Mouse (Mus musculus): ENCODE results near the gene Ssbp3. TPM values are rescaled to one million over a fixed set of nuclear protein-coding genes. Genes with fewer than 3 reads are reported as not detected.
A peak's percentile ranks its signal among the peaks of the same experiment; 100 is the strongest.

Ssbp3 gene
- polyA plus RNA-seq, 1 experiment from 2014 or later = 90.4 TPM

DNA sequence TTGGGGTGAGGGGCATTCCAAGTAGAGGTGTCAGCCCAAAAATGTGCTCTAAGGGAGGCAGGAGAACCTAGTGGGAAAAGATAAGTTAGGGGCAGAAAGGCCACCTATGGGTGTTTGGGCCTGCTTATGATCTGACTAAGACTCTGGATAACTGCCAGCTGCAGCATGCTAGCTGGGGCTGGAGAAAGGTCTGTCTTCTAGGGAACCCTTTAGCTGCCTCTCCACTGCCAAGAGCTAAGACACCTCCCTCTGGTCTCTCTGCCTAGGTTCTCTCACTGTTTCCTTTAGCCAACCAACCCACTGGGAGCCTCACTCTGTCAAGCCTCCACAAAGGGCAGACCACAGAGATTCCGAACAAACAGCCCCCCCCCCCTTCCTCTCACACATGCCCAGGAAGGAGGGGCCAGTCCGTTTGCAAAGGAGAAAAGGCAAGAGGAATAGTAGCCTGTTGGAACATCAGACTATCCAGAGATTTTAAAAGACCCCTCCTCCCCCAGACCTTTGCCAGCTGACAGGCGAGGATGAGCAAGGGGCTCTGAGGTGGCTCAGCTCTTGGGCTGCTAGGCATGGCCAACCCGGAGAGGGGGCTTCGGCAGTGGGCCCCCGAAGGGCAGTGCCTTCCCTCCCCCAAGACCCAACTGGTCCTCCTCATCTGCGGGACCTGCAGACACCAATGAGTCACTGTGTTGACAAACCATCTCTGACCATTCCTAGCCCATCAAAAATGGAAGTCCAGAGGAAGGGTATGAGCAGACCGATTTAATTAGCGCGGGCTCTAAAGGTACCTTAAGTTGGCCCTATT lies 1.4 kb upstream of the Ssbp3 start:
- Histone ChIP-seq H3K9me3 (no peaks in the 10 kb centered on the region), H3K27me3 (no peaks in the 10 kb centered on the region), H3K4me3 (peak overlapping the region; percentile 82; the same call in 1 of the 2 replicates), H3K9ac (no peak overlapping the region), H3K27ac (peak overlapping the region; percentile 99), H3K36me3 (no peaks in the 10 kb centered on the region), H3K4me1 (peaks cover 57% of the 10 kb centered on the region), H3K4me2 (peak overlapping the region; percentile 88)
- 6% methylated on average over 10 of the region's 10 CpGs for WGBS
- ATAC-seq (ENCODE audit: borderline replicate concordance, extremely low read depth, low FRiP score, low TSS enrichment) = peak; percentile 33

DNA sequence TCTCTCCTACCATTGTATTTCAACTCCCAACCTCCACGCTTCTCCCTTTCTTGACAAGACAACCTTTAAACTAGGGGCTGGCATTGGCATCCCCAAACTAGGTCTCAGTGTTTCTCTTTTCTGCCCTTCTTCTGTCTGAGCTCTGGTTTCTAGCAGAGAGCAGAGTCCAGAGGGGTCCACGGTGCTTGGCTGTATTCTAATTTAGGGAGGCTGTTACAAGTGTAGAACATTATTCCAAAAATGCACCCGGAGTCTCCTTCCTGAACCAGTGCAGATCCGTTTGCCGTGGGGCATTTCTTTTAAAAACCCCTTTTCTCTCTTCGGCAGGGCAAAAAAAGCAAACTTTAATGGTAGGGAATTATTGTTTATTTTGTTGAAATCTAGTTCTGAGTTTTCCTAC lies 704 bp upstream of the Ssbp3 start:
- Histone ChIP-seq H3K4me3 (peak overlapping the region; percentile 82), H3K27ac (peak overlapping the region; percentile 99), H3K4me2 (peak overlapping the region; percentile 88), H3K27me3 (no peaks in the 10 kb centered on the region), H3K4me1 (peaks cover 62% of the 10 kb centered on the region), H3K9ac (no peak overlapping the region), H3K9me3 (no peaks in the 10 kb centered on the region), H3K36me3 (0 out of 2 replicates have a peak, but pooled peaks cover under 1% of the 10 kb centered on the region)
- no peak for ATAC-seq (ENCODE audit: borderline replicate concordance, extremely low read depth, low FRiP score, low TSS enrichment)
- under 1% methylated on average over 6 of the region's 6 CpGs for WGBS

DNA sequence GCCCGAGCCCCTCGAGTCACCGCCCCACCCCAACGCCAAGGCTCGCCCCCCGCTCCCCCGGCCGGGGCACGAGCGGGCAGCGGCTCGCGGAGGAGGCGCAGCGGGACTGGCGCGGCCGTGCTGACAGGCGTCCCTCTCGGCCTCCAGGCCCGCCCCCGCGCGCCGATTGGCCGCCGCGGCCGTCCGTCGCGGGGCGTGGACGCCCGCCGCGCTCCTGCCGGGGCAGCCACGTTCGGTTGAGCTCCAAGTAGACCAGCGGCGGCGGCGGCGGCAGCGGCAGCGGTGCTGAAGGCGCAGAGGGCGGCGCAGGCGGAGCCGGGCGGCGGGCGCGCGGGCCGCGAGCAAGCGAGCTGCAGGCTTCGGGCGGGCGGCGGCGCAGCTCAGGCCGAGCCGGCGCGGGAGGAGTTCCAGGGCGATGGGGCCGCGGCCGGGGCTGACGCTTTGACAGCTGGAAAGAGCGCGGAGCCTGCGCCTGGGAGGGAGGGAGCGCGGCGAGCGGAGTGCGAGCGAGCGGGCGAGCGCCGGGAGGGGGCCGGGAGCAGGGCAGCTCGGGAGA lies 823 bp downstream of the Ssbp3 start:
- Histone ChIP-seq H3K4me2 (peak overlapping the region; percentile 88), H3K27me3 (no peaks in the 10 kb centered on the region), H3K27ac (peak overlapping the region; percentile 99), H3K36me3 (peaks cover 16% of the 10 kb centered on the region), H3K4me1 (peaks cover 62% of the 10 kb centered on the region), H3K9me3 (no peaks in the 10 kb centered on the region), H3K9ac (peak overlapping the region; percentile 89), H3K4me3 (peak overlapping the region; percentile 82)
- ATAC-seq (ENCODE audit: borderline replicate concordance, extremely low read depth, low FRiP score, low TSS enrichment) = peak; percentile 84
- WGBS = under 1% methylated on average over 73 of the region's 89 CpGs

DNA sequence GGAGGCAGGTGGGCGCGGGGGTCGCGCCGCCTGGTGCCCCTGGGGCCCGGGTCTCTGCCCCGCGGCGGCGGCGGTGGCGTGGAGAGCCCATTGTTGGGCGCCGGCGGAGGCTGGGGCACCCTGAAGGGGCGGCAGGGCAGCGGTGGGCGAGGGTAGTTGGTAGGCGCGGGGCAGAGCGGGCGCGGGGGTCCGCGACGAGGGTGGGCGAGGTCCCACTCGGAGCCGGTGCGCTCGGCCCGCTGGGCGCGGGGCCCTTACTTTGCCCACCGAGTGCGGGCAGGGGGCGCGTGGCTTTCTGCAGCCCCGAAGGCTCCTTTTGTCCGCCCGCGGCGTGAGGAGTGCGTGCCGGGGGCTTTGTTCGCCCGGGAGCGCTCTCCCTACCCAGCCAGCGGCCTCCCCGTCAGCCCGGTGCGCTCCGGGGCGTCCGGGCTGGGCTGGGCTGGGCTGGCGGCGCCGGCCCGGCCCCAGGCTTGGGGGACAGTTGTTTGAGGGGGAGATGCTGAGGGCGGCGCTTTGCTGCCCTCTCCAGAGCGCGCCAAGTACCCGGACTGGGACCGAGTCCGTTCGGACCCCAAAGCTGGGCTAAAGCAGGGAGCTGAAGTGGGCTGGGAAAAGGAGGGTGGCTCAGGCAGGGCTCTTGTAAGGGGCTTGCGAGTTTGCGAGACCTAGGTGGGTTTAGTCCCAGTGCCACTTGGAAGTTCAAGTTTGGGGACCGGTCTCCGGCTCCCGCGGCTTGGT lies 1.6 kb downstream of the Ssbp3 start:
- no peaks in the 10 kb centered on the region for H3K9me3 ChIP-seq
- H3K4me1 ChIP-seq = peaks cover 57% of the 10 kb centered on the region
- peak overlapping the region; percentile 99 for H3K27ac ChIP-seq
- H3K4me3 ChIP-seq = peak overlapping the region; percentile 82
- WGBS = under 1% methylated on average over 66 of the region's 73 CpGs
- H3K27me3 ChIP-seq = no peaks in the 10 kb centered on the region
- peak overlapping the region; percentile 89 for H3K9ac ChIP-seq
- peaks cover 24% of the 10 kb centered on the region for H3K36me3 ChIP-seq
- ATAC-seq (ENCODE audit: borderline replicate concordance, extremely low read depth, low FRiP score, low TSS enrichment) = no peak
- peak overlapping the region; percentile 88 for H3K4me2 ChIP-seq

DNA sequence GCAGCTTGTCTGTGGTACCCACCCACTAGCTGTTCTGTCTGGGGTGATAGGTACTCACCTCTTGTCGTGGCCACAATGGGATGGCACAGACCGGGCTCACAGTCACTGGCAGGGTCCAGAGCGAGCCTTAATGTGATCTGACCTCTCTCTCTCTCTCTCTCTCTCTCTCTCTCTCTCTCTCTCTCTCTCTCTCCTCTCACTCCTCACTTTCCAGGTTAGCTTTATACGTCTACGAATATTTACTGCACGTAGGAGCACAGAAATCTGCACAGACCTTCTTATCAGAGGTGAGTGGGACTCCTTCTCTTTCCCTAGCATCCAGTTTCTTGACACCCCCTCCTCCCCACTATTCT lies 2.2 kb downstream of the Ssbp3 start:
- H3K4me2 ChIP-seq = peak overlapping the region; percentile 88
- peaks cover 52% of the 10 kb centered on the region for H3K4me1 ChIP-seq
- no peaks in the 10 kb centered on the region for H3K9me3 ChIP-seq
- H3K9ac ChIP-seq = peak overlapping the region; percentile 89
- 0 out of 2 replicates have a peak overlapping the region, but pooled peaks have one; percentile 99 for H3K27ac ChIP-seq
- H3K4me3 ChIP-seq = peak overlapping the region; percentile 82
- ATAC-seq (ENCODE audit: borderline replicate concordance, extremely low read depth, low FRiP score, low TSS enrichment) = no peak
- no peaks in the 10 kb centered on the region for H3K27me3 ChIP-seq
- 2% methylated on average over 6 of the region's 6 CpGs for WGBS
- peaks cover 29% of the 10 kb centered on the region for H3K36me3 ChIP-seq

DNA sequence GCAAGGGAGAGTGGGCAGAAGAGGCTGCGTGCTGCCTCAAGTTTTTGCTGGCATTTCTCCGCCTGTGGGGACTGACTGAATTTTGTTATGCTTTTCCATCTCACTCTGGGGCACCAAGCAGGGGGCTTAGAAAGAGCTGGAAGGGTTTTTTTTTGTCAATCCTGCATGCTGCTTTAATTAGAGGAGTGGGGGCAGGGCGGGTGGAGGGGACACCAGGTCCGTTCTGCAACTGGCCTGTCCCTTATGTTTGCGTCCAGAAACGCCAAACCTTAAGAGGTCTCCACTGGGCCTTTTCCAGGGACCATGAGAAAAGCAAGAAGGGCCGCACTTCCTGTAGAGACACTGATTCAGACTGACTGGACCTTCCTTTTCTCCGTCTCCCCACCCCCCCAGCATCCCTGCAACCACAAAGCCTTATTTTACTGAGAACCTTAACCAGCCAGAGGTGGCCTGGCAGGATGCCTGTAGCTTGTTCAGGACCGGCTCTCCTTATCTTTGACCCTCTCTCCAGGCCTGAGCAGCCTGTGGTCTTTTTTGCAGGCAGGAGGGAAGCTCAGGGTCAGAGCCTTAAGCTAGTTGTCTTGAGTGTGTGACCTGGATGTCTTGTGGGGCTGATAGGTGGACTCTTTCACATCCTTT lies 3.0 kb downstream of the Ssbp3 start:
- Histone ChIP-seq H3K9me3 (no peaks in the 10 kb centered on the region), H3K4me1 (peaks cover 43% of the 10 kb centered on the region), H3K27me3 (no peaks in the 10 kb centered on the region), H3K36me3 (peaks cover 37% of the 10 kb centered on the region), H3K4me2 (peak overlapping the region; percentile 88), H3K4me3 (peak overlapping the region; percentile 82), H3K27ac (0 out of 2 replicates have a peak overlapping the region, but pooled peaks have one; percentile 29), H3K9ac (peak overlapping the region; percentile 89)
- 17% methylated on average over 9 of the region's 9 CpGs for WGBS
- ATAC-seq (ENCODE audit: borderline replicate concordance, extremely low read depth, low FRiP score, low TSS enrichment) = no peak

DNA sequence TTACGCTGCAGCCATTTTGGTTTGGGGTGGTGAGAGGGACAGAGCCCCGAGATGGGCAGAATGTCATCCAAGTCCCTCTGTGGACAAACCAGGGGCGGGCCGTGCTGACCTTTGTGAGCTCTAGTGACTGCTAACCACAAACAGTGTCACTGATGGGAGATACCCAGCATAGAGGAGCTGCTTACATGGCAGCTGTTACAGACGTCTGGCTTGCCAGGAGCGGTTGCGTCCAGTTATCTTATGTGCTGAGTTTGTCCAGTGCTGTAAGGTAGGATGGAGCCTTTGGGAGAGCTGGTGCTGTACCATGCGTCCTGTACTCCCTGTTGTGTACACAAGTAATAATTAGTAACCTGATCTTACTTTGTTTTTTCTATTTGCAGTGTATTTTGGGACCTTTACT lies 4.8 kb downstream of the Ssbp3 start:
- Histone ChIP-seq H3K4me2 (no peak overlapping the region), H3K9ac (no peak overlapping the region), H3K27ac (no peak overlapping the region), H3K27me3 (no peaks in the 10 kb centered on the region), H3K9me3 (no peaks in the 10 kb centered on the region), H3K4me3 (no peak overlapping the region), H3K4me1 (peaks cover 29% of the 10 kb centered on the region), H3K36me3 (peaks cover 54% of the 10 kb centered on the region)
- WGBS = 58% methylated on average over 8 of the region's 8 CpGs
- no peak for ATAC-seq (ENCODE audit: borderline replicate concordance, extremely low read depth, low FRiP score, low TSS enrichment)

DNA sequence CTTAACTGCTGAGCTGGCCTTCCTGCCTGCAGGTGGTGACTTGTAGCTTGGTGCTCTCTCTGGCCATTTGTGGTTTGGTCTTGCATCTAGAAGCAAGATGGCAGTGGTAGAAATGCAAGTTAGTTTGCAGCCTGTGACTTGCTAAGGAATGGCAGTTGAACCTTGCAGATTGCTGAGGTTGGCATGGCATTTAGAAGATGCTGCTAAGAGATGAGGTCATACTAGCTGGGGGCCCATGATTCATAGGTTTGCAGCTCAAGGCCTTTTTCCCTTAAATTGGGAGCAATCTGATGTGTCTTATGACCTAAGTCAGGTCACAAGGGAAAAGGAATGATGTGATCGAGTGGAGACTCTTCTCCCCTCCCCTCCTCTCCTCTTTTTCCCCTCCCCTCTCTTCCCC lies 7.8 kb downstream of the Ssbp3 start:
- ATAC-seq (ENCODE audit: borderline replicate concordance, extremely low read depth, low FRiP score, low TSS enrichment) = no peak
- Histone ChIP-seq H3K27me3 (no peaks in the 10 kb centered on the region), H3K4me1 (peaks cover 39% of the 10 kb centered on the region), H3K9ac (no peak overlapping the region), H3K9me3 (no peaks in the 10 kb centered on the region), H3K4me3 (no peak overlapping the region), H3K4me2 (no peak overlapping the region), H3K27ac (no peak overlapping the region), H3K36me3 (peaks cover 75% of the 10 kb centered on the region)
- 27% methylated on average over 1 of the region's 1 CpGs for WGBS

DNA sequence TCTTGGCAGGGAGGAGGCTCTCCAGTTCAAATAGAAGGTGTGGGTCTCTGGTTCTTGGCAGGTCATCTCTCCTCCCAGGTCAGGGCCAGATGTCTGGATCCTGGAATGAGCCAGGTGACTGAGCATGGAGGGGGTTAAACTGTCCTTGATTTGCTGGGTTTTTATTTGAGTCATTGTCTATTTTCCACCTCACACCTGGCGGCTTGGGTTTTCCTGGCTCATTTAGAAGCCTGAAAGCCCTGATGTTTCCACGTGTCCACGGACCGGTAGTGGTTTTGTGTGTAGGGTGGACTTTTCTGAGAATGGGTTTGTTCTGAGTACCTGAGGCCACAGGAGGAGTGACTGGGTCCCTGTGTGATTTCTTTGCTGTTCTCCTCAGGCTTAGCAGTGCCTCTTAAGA lies 9.6 kb downstream of the Ssbp3 start:
- Histone ChIP-seq H3K27ac (no peak overlapping the region), H3K4me1 (peaks cover 20% of the 10 kb centered on the region), H3K9ac (no peak overlapping the region), H3K9me3 (no peaks in the 10 kb centered on the region), H3K36me3 (peaks cover 80% of the 10 kb centered on the region), H3K4me2 (no peak overlapping the region), H3K27me3 (no peaks in the 10 kb centered on the region), H3K4me3 (no peak overlapping the region)
- WGBS = 91% methylated on average over 4 of the region's 4 CpGs
- ATAC-seq (ENCODE audit: borderline replicate concordance, extremely low read depth, low FRiP score, low TSS enrichment) = no peak

DNA sequence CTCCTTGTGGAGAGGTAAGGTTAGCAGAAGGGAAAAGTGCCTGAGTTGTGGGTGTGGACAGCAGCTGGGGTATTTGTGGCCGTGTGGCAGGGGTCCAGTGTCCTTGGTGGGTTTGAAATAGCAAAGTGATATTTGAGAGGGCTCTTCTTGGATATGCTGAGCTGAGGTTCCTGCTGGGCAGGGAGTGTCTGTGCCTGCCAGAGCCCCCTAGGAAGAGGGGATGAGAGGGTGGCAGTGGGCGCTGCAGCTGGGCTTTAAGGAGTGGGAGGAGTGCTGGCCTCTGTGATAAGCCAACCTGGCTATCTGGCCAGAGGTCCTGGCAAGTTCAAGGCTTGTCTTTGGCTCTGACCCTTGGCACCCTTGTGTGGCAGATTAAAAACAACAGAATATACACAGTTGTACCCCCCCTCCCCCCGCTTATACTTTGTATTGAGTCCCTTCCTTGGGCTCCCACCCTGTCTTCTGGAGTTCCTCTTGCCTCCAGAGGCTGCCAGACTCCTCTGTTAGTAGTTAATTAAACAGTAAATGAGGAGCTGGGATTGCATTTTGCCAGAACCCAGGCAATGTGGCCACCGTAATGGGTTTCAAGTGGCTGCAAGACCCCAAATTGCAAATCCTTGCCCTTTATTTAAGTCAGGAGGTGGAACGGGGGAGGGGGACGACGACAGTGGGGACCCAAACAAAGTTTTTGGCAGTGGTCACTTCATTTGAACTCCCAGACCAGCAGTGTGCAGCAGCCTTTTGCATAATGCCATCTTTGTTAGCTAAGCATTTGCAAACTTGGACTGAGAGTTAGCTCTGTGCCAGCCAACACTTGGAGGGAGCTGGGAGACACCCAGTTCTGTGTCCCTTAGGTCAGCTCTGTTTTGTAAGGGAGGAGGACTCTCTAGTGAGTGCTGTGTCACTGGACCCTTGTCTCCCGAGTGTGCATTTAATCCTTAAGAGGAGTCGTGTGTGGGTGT lies 11.2 kb downstream of the Ssbp3 start:
- Histone ChIP-seq H3K36me3 (peaks cover 79% of the 10 kb centered on the region), H3K27ac (no peak overlapping the region; the same call in 1 of the 2 replicates), H3K27me3 (no peaks in the 10 kb centered on the region), H3K9ac (no peak overlapping the region), H3K4me1 (peaks cover 20% of the 10 kb centered on the region), H3K4me3 (no peak overlapping the region), H3K9me3 (no peaks in the 10 kb centered on the region), H3K4me2 (no peak overlapping the region)
- WGBS = 59% methylated on average over 9 of the region's 9 CpGs
- ATAC-seq (ENCODE audit: borderline replicate concordance, extremely low read depth, low FRiP score, low TSS enrichment) = 0 out of 2 replicates have a peak, but pooled peaks have one; percentile 29

DNA sequence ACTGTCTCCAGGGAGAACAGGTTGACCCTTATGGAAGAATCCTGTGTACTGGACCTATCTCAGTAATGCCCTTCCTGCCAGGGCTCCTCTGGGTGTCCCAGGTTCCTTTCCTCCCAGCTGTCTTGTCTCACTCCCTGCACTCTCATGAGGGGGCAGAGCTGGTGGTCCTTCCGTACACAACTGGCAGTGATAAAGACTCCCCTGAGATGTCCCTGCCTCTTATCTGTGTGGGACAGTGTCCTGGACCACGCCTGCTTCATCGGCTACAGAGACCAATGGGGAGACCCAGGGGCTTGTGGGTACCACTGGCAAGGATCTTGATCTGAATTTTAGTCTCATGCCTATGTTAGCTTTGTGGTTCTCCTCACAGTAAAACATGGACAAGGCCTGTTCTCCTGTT lies 12.4 kb downstream of the Ssbp3 start:
- H3K4me3 ChIP-seq = no peak overlapping the region
- H3K27me3 ChIP-seq = no peaks in the 10 kb centered on the region
- ATAC-seq (ENCODE audit: borderline replicate concordance, extremely low read depth, low FRiP score, low TSS enrichment) = no peak
- H3K9ac ChIP-seq = no peak overlapping the region
- no peak overlapping the region for H3K27ac ChIP-seq
- peaks cover 72% of the 10 kb centered on the region for H3K36me3 ChIP-seq
- peaks cover 20% of the 10 kb centered on the region for H3K4me1 ChIP-seq
- no peaks in the 10 kb centered on the region for H3K9me3 ChIP-seq
- H3K4me2 ChIP-seq = no peak overlapping the region
- WGBS = 67% methylated on average over 3 of the region's 3 CpGs
